Mouse (Mus musculus) mature B cell (primary cell): Measurements from ENCODE around the gene Slc25a45.

Experiments
- in situ Hi-C: fragments of 300-500 bp; cut with MboI; formaldehyde crosslinking; loops from 2 replicates; pipeline ENCODE4 v1.14.3; 2019

Gene Slc25a45

GRCm38 (mm10) chr19:5929634-5930596, 52.3 kb downstream of the Slc25a45 start:
- in situ Hi-C loops: no loop called here

- in situ Hi-C loops: no loop called here
Measured at GRCm38 (mm10) chr19:5935266-5935665, 57.7 kb downstream of the Slc25a45 start.
